Mouse (Mus musculus): ENCODE results near the gene Ttpal.
"Not testable (repeated sequence)": the region's sequence is repeated elsewhere in the genome, so short reads cannot be mapped to it uniquely, and the experiment has no call there.

The Ttpal gene

GRCm38 (mm10) chr2:163631223-163631622 is 29.1 kb downstream of the Ttpal start:
- DNase-seq (ENCODE audit: low read depth, low spot score) = no peak

GRCm38 (mm10) chr2:163631715-163632114 is 29.6 kb downstream of the Ttpal start:
- no peak for DNase-seq (ENCODE audit: low read depth, low spot score)

DNA sequence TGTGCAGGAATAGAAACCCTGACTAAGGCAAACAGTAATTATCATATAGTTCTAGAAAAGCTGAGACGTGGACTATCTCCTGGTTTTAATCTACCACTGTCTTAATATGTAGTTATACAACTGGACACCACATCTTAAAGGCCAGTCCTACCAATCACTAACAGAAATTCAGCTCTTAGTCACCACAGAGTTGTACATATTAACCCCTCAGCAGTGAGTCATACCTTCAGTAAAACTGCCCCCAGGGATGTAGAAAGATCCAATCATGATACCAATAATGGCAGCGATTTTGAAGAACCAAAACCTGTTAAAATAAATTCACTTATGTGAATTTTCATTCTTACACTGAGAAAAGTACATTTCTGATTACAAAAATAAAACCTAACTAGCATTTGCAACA is 32.1 kb downstream of the Ttpal start:
- DNase-seq (ENCODE audit: low read depth, low spot score) = no peak

DNA sequence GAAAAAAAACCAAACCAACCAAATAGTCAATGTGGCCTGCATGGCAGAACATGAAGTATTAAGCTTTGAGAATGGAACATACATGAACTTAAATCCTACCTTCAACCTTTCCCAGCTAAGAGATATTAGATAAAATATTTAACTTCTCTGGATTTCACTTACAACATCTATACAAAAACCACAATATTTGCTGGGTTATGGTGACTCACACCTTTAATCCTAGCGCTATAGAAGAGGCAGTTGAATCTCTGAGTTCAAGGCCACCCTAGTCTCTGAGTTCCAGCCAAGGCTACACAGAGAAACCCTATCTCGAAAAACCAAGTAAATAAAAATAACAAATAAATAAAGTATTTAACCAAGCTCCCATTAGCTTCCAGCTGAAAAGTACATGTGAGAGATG is 33.9 kb downstream of the Ttpal start:
- no peak for DNase-seq (ENCODE audit: low read depth, low spot score)

DNA sequence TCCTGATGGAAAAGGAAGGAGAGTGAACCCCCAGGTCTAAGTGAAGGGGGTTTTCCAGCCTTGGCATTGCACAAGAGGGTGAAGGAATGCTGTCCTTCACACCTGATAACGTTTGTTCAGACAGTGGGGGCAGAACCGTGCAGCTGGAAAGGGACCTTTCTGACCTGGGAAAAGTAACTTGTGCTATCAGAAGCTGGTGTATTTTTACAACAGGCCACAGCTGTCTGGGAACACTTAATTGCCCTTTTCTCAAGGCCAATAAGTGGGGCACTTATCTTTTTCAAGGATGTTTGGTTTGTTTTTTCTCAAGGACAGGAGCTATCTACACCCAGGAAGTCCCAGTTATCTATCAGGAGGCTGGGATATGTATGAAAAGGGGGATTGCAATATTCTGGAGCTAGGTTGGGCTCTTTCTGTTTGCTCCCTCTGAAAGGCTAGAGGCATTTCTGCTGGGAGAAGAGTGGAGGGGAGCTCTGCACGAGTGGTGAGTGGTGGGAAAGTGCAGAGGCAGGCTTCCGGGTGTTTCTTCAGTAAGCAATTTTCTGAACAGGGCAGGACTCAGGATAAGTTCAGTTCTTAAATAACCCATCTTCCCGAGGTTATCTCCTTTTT is 35.6 kb downstream of the Ttpal start:
- DNase-seq (ENCODE audit: low read depth, low spot score) = no peak

GRCm38 (mm10) chr2:163640493-163640892 is 38.4 kb downstream of the Ttpal start:
- no peak for DNase-seq (ENCODE audit: low read depth, low spot score)

- no peak for DNase-seq (ENCODE audit: low read depth, low spot score)
These were observed 39.6 kb downstream of the Ttpal start for GRCm38 (mm10) chr2:163641681-163642080.

DNA sequence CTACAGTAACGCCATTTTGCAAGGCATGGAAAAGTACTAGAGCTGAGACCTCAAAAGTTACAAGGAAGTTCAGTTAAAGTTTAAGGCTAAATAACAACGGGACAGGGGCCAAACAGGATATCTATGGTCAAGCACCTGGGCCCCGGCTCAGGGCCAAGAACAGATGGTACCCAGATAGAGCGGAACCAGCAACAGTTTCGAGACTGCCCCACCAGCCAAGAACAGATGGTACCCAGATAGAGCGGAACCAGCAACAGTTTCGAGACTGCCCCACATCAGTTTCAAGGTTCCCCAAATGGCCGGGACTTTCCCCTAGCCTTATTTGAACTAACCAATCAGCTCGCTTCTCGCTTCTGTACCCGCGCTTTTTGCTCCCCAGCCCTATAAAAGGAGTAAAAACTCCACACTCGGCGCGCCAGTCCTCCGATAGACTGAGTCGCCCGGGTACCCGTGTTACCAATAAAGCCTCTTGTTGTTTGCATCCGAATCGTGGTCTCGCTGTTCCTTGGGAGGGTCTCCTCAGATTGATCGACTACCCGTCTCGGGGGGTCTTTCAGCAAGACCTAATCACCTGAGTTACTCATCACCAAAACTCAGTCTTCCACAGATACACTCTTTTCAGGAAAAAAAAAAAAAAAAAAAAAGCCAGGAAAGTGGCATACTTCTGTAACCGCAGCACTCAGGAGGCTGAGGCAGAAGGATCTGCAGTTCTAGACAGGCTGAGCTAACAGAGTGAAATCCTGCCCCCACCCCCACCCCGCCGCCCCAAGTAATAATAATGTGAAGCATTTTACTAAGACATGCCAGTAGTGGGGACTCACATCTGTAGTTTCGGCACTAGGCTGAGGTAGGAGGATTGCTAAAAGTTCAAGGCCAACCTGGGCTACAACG is 40.8 kb downstream of the Ttpal start:
- no peak for DNase-seq (ENCODE audit: low read depth, low spot score)

DNA sequence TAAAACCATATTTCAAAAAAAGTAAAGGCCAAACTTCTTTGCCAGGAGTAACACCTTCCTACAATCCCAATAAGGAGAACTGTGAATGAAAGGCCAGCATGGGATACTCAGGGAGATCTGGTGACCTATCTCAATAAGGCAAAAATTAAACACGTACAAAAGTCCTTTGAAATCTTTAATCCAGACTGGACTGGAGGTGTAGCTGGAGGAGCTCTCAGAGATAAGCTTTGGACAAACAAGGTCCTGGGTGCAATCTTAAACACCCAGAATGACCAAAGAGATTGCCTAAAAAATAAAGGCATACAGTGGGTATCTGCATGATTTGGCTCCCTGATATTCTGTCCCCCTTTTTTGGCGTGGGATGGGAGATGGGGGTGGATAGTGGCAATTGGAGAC is 41.5 kb downstream of the Ttpal start:
- no peak for DNase-seq (ENCODE audit: low read depth, low spot score)

DNA sequence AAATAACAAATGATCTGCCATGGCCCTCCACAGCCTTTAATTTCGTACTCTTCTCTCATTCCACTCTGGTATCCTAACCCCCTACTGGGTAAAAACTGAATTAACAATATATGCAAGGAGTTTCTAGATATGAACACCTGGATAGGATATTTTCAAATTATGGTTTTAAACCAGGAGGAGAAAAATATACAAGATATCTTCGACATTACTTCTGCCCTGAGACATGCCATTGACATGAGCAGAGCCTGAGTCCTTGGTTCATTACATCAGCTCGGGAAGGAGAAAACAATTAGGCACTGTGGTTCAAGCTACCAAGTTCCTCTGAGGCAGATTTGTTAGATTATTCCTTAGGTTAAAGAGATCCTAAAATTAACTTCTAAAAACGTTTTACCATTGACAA is 41.9 kb downstream of the Ttpal start:
- no peak for DNase-seq (ENCODE audit: low read depth, low spot score)

DNA sequence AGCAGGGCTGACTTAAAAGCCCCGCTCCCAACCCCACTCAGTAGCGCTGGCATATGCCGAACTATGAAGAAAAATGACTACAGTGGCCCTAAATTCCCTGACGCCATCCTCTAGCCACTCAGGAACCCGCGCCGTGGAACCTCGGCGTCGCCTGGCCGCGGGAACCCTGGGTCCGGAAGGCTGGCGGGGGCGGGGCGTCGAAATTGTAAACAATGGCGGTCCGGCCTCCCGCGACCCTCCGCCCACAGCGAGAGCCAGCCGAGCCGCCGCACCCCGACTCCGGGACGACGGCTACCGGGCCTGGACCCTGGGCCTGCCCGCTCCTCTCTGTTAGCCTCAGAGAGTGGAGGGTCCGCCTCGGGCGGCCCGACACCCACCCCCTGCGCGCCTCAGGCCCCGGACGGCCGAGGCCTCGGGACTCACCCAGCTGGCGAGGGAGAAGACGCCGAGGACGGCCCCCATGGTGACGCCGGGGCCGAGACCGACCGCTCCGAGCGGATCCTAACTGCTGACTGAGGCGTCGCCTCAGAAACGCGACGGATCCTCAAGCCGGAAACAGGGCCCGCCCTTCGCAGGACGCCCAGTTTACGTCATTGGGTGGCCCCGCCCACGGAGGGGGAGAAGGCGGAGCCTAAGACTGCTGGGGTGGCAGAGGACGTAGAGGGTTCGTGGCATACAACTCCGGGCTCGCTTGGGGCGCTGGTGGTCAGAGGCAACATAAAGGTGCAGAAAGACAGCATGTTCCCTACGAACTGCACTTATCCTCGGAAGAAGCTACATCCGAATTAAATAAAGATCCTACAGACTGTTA is 42.7 kb downstream of the Ttpal start, which contains the start of gene Serinc3:
Serinc3 (minus strand) TSS at position 557 of the 811 bp plus-strand sequence.
- peak; percentile 98 for DNase-seq (ENCODE audit: low read depth, low spot score)

- DNase-seq (ENCODE audit: low read depth, low spot score) = no peak
These were observed 43.8 kb downstream of the Ttpal start for GRCm38 (mm10) chr2:163645700-163646460.

DNA sequence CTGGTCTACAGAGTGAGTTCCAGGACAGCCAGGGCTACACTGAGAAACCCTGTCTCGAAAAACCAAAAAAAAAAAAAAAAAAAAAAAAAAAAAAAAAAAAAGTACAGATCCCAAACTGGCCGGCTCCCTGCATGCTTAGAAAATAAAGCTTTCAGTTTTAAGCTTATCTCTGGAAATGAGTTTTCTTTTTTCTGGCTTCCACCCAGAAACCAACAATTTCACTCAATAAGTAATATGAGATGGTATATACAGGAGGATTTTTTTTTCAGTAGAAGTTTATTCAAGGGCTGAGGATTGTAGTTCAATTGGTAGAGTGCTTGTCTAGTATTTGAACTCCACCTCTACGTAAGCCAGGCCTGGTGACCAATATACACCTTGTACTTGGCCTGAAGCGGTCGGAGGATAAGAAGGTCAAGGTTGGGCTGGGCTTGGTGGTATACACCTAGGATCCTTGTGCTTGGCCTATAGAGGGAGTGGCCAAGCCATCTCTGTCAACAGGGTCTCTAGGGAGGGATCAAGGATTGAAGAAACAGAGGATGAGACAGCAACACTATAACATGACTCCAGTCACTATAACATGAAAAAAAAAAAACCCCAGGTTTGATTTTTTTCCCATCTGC is 44.5 kb downstream of the Ttpal start:
- DNase-seq (ENCODE audit: low read depth, low spot score) = no peak

DNA sequence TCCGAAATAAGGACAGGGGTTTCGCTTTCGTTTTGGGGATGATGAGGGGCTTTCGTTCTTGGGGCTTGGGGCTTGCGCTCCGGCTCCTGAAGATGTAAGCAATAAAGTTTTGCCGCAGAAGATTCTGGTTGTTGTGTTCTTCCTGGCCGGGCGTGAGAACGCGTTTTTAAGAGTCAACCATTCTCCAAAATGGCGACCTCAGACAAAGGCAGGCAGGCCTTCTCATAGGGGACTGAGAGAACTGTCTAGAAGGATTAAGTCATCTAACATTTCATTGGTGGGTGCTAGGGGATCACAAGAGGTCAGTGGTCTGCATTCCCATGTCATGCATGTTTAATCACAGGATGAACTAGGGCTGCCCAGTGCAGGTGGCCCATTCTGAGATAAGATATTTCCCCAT is 53.6 kb downstream of the Ttpal start:
- not testable (repeated sequence) for DNase-seq (ENCODE audit: low read depth, low spot score)

DNA sequence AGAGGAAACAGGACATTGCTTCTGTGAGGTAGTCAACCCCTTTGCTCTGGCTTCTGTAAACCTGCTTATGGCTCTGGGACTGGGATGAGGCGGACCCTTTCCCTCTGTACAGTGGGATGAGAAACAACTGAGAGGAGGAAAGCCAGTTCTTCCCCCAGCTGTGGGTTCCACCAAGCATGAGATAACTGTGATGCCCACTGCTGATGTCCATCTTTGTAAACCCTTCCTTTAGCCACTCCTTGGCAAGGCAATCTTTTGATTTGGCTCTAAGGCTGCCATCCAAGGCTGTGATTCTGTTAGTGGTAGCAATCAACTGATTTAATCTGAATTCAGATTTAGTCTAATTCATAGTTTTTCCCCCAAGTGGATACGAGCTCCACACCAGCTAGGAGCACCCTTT is 55.4 kb downstream of the Ttpal start:
- DNase-seq (ENCODE audit: low read depth, low spot score) = no peak

- peak; percentile 77 for DNase-seq (ENCODE audit: low read depth, low spot score)
These were observed 56.1 kb downstream of the Ttpal start, which contains the start of gene Pkig for GRCm38 (mm10) chr2:163657975-163658886. Gene Pkig (plus strand): TSS chr2:163658386.

GRCm38 (mm10) chr2:163658941-163659340 is 56.8 kb downstream of the Ttpal start:
- DNase-seq (ENCODE audit: low read depth, low spot score) = no peak

DNA sequence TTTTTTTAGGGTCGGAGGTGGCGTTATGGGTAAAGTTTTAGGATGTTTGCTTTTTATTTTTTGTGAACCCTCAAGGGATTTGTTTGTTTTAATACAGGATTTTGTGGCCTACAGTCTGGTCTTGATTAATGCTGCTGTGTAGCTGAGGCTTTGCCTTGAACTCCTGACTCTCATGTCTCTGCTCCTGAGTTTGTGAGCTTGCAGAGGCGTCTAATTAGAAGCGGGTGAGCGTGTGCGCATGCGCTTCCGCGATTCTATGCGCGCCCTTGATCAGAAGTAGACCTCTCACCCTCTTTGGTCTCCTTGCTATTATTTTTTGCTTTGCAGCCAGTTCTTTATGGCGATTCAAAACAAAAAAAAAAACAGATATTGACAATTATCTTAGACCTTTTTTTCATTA is 57.3 kb downstream of the Ttpal start:
- DNase-seq (ENCODE audit: low read depth, low spot score) = no peak

DNA sequence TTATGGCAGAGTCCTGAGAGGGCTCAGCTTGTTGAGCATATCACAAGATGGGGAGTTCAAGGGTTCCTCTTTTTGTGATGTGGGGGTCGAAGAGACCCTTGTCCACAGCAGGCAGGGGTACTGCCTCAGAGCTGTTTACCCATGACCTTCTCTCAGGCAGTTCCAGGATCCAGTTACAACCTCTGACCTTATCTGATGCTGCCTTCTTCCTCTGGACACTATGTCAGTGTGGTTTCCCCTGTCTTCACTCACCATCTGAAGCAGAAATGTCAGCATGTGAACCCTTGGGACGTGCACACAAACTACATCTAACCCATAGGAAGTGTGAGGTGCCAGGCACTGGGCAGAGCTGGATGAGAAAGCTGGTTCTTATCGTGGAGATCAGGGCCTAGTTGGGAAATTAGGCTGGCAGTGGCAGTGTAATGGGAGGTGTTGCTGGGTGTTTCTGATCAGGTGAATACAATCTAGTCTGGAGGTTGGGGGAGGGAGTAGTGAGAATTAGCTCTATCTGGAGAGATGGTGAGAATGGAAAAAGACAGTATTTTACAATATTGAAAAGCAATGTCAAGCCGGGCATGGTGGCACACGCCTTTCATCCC is 58.1 kb downstream of the Ttpal start:
- no peak for DNase-seq (ENCODE audit: low read depth, low spot score)

Data from embryo, embryonic 11.5 days (tissue).